Comparison of ENCODE assay signal across 27 mouse cellular contexts in genomic region chr10:42043307-42043706, GRCm38 (mm10). TPM values are rescaled to one million over a fixed set of nuclear protein-coding genes. Genes with fewer than 3 reads are reported as not detected.
DNase-seq lines count a peak whose midpoint lies in the region; ATAC-seq and TF ChIP-seq lines count a peak whose summit lies in the region.
"Had no signal": no experiment of that assay in that cellular context is flagged by ENCODE, and none has a peak within 500 bp of the region (broad histone marks: within the 10 kb centered on the region; RNA-seq: fewer than 3 reads in every experiment).

No protein-coding gene starts in this region.

- TF ChIP-seq CTCF in left cerebral cortex, adult 2 months (IDR thresholded peaks at IDR 0.05): no peak

- no peaks in the 10 kb centered on the region for H3K27me3 ChIP-seq in embryonic facial prominence, embryonic 13.5 days
- H3K27me3 ChIP-seq in stomach, embryonic 16.5 days (ENCODE audit: control insufficient read depth, insufficient read depth, low read length): no peaks in the 10 kb centered on the region
- H3K27me3 ChIP-seq: embryonic facial prominence, embryonic 12.5 days; forebrain, embryonic 12.5 days; hindbrain, embryonic 15.5 days; limb, embryonic 13.5 days; liver, embryonic 12.5 days; Patski had no signal

- H3K4me2 ChIP-seq in embryonic facial prominence, embryonic 13.5 days: no peak overlapping the region
- H3K4me2 ChIP-seq in stomach, embryonic 16.5 days (ENCODE audit: low read depth, low read length): no peak overlapping the region
- H3K4me2 ChIP-seq: embryonic facial prominence, embryonic 12.5 days; forebrain, embryonic 12.5 days; heart, embryonic 11.5 days; hindbrain, embryonic 15.5 days; limb, embryonic 13.5 days; liver, embryonic 12.5 days had no signal

- H3K36me3 ChIP-seq in embryonic facial prominence, embryonic 13.5 days: no peaks in the 10 kb centered on the region
- no peaks in the 10 kb centered on the region for H3K36me3 ChIP-seq in stomach, embryonic 16.5 days (ENCODE audit: control insufficient read depth, insufficient read depth, low read length)
- H3K36me3 ChIP-seq: embryonic facial prominence, embryonic 12.5 days; forebrain, embryonic 12.5 days; hindbrain, embryonic 10.5 days; hindbrain, embryonic 15.5 days; limb, embryonic 13.5 days; liver, embryonic 12.5 days had no signal

- peak overlapping the region; percentile 84 for H3K27ac ChIP-seq in left cerebral cortex, adult 2 months
- H3K27ac ChIP-seq in embryonic facial prominence, embryonic 13.5 days: peak overlapping the region; percentile 11; the same call in 1 of the 2 replicates
- H3K27ac ChIP-seq in stomach, embryonic 16.5 days (ENCODE audit: low read length): peak overlapping the region; percentile 1; the same call in 1 of the 2 replicates
- H3K27ac ChIP-seq: forebrain, embryonic 12.5 days; hindbrain, embryonic 10.5 days; hindbrain, embryonic 15.5 days; limb, embryonic 13.5 days; liver, embryonic 12.5 days; macrophage had no signal

- peak; percentile 53 for ATAC-seq in frontal cortex, adult (ENCODE audit: low TSS enrichment)
- ATAC-seq in embryonic facial prominence, embryonic 13.5 days (ENCODE audit: insufficient number of reproducible peaks, insufficient read depth, low FRiP score, low TSS enrichment, low read depth): no peak
- ATAC-seq in stomach, embryonic 16.5 days (ENCODE audit: insufficient read depth, low FRiP score): no peak
- ATAC-seq: inflammation-experienced regulatory T-cells, adult 6 months; liver, embryonic 12.5 days; liver, postnatal 0 days; Patski had no signal

- 79% methylated on average over 3 of the region's 3 CpGs for WGBS in embryonic facial prominence, embryonic 13.5 days
- WGBS in stomach, embryonic 16.5 days: 76% methylated on average over 3 of the region's 3 CpGs

- intact Hi-C loops in left cerebral cortex, adult 2 months (cut with DNase I): loop anchor here (1.0 to 2.0 kb wide), 3 partner anchors 59 to 233 kb away; partner anchors contain the start of gene Foxo3
- intact Hi-C loops in left cerebral cortex, postnatal 14 days (cut with DNase I): no loop called here

- no peak overlapping the region for H3K9ac ChIP-seq in embryonic facial prominence, embryonic 13.5 days
- no peak overlapping the region for H3K9ac ChIP-seq in stomach, embryonic 16.5 days (ENCODE audit: low read length)
- H3K9ac ChIP-seq: embryonic facial prominence, embryonic 12.5 days; forebrain, embryonic 12.5 days; hindbrain, embryonic 15.5 days; limb, embryonic 13.5 days; liver, embryonic 12.5 days; liver, postnatal 0 days had no signal

- no peak overlapping the region for H3K4me3 ChIP-seq in left cerebral cortex, adult 2 months
- no peak overlapping the region for H3K4me3 ChIP-seq in embryonic facial prominence, embryonic 13.5 days
- no peak overlapping the region for H3K4me3 ChIP-seq in stomach, embryonic 16.5 days (replicated peaks; ENCODE audit: low read length)
- H3K4me3 ChIP-seq: embryonic facial prominence, embryonic 12.5 days; forebrain, embryonic 12.5 days; hindbrain, embryonic 10.5 days; hindbrain, embryonic 15.5 days; limb, embryonic 13.5 days; liver, embryonic 12.5 days had no signal

- H3K4me1 ChIP-seq in embryonic facial prominence, embryonic 13.5 days: peaks cover 25% of the 10 kb centered on the region
- peaks cover 12% of the 10 kb centered on the region for H3K4me1 ChIP-seq in stomach, embryonic 16.5 days (ENCODE audit: control insufficient read depth, insufficient read depth, low read length)
- H3K4me1 ChIP-seq: forebrain, embryonic 12.5 days; hindbrain, embryonic 15.5 days had no signal

- no peak for DNase-seq in frontal cortex, adult 2 months (ENCODE audit: extremely low spot score in 1 of 2, low spot score in 1 of 2)
- no peak for DNase-seq in left cerebral cortex, adult 2 months (ENCODE audit: extremely low spot score in 1 of 2, low spot score in 2 of 2)
- no peak for DNase-seq in left cerebral cortex, adult 11 months (ENCODE audit: low spot score)
- no peak for DNase-seq in left cerebral cortex, postnatal 14 days (ENCODE audit: low spot score in 2 of 2)
- DNase-seq: adrenal gland, postnatal 25 days; cerebellum, adult 18-20 months; cerebellum, postnatal 14 days; heart, postnatal 14 days; kidney, adult 11 months; kidney, postnatal 14 days; liver, postnatal 0 days; midbrain, embryonic 14.5 days; right cerebral cortex, postnatal 4 days had no signal

- H3K9me3 ChIP-seq in embryonic facial prominence, embryonic 13.5 days: no peaks in the 10 kb centered on the region
- no peaks in the 10 kb centered on the region for H3K9me3 ChIP-seq in stomach, embryonic 16.5 days (replicated peaks; ENCODE audit: control insufficient read depth, low read length)
- H3K9me3 ChIP-seq: embryonic facial prominence, embryonic 12.5 days; forebrain, embryonic 12.5 days; hindbrain, embryonic 10.5 days; hindbrain, embryonic 15.5 days; limb, embryonic 13.5 days; liver, embryonic 12.5 days had no signal

RNA-seq across cellular contexts. Expression of gene Armc2, which starts 25.1 kb away (rescaled TPM):
- polyA plus RNA-seq in frontal cortex, adult 2 months (2012; rRNA removed): 11.6 and 15.1 TPM in 2 replicates
- total RNA-seq in left cerebral cortex, adult 2 months (2021): 10 to 100 TPM; 12.6 to 14.1 TPM
- 3.6 and 4.2 TPM in 2 replicates for polyA plus RNA-seq in embryonic facial prominence, embryonic 13.5 days (2015; fragmentation: Nextera tagmentation; extraction: Ambion mirVana)
- 2.3 and 2.9 TPM in 2 replicates for polyA plus RNA-seq in stomach, embryonic 16.5 days (2015; fragmentation: Nextera tagmentation; extraction: Ambion mirVana)
- 10 to 100 TPM; 14.2 to 18.0 TPM for total RNA-seq in left cerebral cortex, postnatal 14 days (2021)
- total RNA-seq: neutrophil, adult 5-6 weeks had no signal

Comparison
In these comparisons a context has a peak if more than half of its experiments do, and no peak if none do; other contexts are left out.
1. H3K27ac ChIP-seq: peak in every context shown above with its lines; median percentile 84 in left cerebral cortex, adult 2 months; 11 in embryonic facial prominence, embryonic 13.5 days; 1 in stomach, embryonic 16.5 days.